Mouse (Mus musculus) stomach, postnatal 0 days (tissue): Measurements from ENCODE around the gene Col26a1.

ENCODE experiments used
- CTCF ChIP-seq: IDR thresholded peaks from 2 replicates; pipeline ENCODE4 v1.5.1; 2016; ENCODE audit warnings: antibody characterized with exemption, low read depth, mild to moderate bottlenecking, moderate library complexity
- EP300 ChIP-seq: optimal IDR thresholded peaks from 2 replicates; pipeline ENCODE3; 2016; ENCODE audit warnings: antibody characterized with exemption

DNA sequence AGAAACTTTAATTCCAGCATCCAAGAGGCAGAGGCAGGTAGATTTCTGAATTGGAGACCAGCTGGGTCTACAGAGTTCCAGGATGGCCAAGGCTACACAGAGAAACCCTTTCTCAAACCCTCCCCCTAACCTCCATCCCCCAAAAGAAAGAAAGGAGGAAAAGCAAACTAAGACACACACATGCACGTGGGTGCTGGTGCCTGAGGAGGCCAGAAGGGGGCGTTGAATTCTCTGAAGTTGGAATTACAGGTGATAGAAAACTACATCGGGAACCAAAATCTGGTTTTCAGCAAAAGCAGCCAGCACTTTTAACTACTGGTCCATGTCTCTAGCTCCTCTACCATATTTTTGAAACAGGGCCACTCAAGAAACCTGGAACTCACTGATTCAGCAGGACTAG is 21.6 kb upstream of the Col26a1 start:
- TF ChIP-seq CTCF (no peak), EP300 (no peak)
